Mouse (Mus musculus): ENCODE results near the gene Cdk14. TPM values are rescaled to one million over a fixed set of nuclear protein-coding genes. Genes with fewer than 3 reads are reported as not detected.

Cdk14 gene
- polyA plus RNA-seq, 1 experiment from 2014 or later, result 19.2 TPM

DNA sequence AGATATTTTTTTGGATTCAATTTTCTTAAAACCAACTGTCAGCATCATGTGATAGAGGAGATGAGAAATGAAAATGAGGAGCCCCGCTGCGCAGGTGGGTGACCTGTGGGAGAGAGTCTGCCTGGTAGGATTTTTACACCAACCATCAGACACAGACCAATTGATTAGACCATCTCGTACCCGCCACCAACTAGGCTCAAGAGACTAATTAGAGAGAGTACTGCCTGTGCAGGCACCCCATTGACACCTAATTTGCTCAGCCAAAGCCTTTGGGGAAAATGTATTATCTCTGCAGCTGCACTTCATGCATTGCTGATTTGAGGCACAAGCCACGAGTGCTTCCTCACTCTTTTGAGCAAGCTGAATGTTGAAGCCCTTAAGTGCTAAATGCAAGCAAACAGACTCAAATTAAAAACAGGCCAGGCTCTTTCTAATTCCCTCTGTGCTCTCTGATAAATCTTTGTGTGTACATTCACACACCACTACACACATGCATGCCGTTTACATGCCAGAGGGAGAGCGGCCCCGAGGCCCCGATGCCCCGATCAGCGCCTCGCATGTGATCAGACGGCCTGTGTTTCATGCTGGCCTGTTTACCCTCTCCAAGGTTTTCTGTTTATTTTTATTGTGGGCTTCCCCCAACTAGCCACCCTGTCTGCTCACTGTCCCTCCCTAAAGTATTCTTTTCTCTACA lies 607.9 kb downstream of the Cdk14 start:
- Histone ChIP-seq H3K9ac (no peak overlapping the region), H3K4me3 (no peak overlapping the region), H3K4me1 (no peaks in the 10 kb centered on the region), H3K27me3 (no peaks in the 10 kb centered on the region), H3K9me3 (no peaks in the 10 kb centered on the region), H3K36me3 (no peaks in the 10 kb centered on the region), H3K4me2 (no peak overlapping the region), H3K27ac (no peak overlapping the region)
- 48% methylated on average over 13 of the region's 13 CpGs for WGBS
- no peak for ATAC-seq (ENCODE audit: insufficient number of reproducible peaks, low FRiP score, low TSS enrichment, low read depth)

DNA sequence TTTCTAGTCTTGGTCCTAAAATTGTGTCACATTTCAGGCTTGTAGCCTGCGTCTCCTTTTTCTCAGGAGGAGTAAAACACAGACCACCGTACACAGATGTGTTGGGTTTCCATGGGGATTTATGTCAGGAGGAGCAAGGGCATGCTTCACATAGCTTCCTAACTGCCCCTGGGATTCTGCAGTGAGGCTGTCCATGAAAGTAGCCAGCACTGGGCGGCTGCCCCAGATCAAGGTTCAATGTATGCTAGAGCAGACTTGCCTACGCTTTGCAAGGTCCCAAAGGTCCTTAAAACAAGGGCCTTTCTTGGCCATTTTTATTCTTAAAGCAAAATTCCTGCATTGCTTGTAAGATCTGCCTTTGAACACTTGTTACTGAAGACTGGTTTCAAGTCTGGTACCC lies 614.9 kb downstream of the Cdk14 start:
- WGBS, result 46% methylated on average over 4 of the region's 4 CpGs

DNA sequence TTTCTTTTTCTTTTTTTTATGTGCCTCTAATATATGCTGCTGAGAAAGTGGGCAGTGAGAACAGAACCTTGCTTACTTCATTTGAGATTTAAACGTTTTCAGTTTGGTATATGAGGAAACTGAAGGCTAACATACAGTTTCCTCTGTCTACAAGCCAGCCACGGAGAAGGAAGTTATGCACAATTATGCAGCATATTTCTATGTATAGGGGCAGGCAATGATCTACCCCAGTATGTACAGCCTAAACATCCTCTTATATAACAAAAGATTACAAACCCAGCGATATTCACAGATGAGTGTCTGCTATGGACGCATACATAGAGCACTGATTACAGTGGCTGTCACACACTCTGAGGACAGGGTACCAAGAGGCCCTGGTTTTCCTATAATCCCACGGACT lies 616.4 kb downstream of the Cdk14 start:
- ATAC-seq (ENCODE audit: insufficient number of reproducible peaks, low FRiP score, low TSS enrichment, low read depth), result no peak
- H3K9me3 ChIP-seq, result no peaks in the 10 kb centered on the region
- no peak overlapping the region for H3K27ac ChIP-seq
- H3K27me3 ChIP-seq, result no peaks in the 10 kb centered on the region
- no peaks in the 10 kb centered on the region for H3K36me3 ChIP-seq
- 57% methylated on average over 5 of the region's 5 CpGs for WGBS
- H3K4me3 ChIP-seq, result no peak overlapping the region
- no peak overlapping the region for H3K9ac ChIP-seq
- no peaks in the 10 kb centered on the region for H3K4me1 ChIP-seq
- H3K4me2 ChIP-seq, result no peak overlapping the region

More for the DNA sequence above, 614.9 kb downstream of the Cdk14 start:
- no peak for ATAC-seq (ENCODE audit: insufficient number of reproducible peaks, low FRiP score, low TSS enrichment, low read depth)
- H3K4me3 ChIP-seq, result no peak overlapping the region
- no peak overlapping the region for H3K27ac ChIP-seq
- H3K4me2 ChIP-seq, result no peak overlapping the region
- H3K4me1 ChIP-seq, result no peaks in the 10 kb centered on the region
- H3K27me3 ChIP-seq, result no peaks in the 10 kb centered on the region
- H3K9ac ChIP-seq, result no peak overlapping the region
- no peaks in the 10 kb centered on the region for H3K36me3 ChIP-seq
- no peaks in the 10 kb centered on the region for H3K9me3 ChIP-seq

DNA sequence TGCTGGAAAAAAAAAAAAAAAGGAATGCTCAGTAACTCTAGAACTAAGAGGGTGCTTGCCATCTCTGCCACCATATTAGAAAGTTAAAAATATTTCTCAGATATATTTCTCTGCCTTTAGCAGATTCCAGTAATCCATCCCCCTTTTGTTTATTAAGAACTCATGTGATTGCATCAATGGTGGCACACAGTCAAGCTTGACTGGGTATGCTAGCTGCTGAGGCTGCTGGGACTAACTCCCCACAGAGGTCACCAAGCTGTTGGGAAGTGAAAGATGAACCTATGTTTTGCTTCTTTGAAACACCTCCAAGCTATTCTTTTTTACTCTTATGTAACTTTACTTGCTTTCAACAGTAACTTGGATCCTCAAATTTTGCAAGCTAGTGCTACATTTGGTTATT lies 618.1 kb downstream of the Cdk14 start:
- no peaks in the 10 kb centered on the region for H3K4me1 ChIP-seq
- H3K4me2 ChIP-seq, result no peak overlapping the region
- no peaks in the 10 kb centered on the region for H3K36me3 ChIP-seq
- H3K9ac ChIP-seq, result no peak overlapping the region
- H3K4me3 ChIP-seq, result no peak overlapping the region
- H3K9me3 ChIP-seq, result no peaks in the 10 kb centered on the region
- no peaks in the 10 kb centered on the region for H3K27me3 ChIP-seq
- ATAC-seq (ENCODE audit: insufficient number of reproducible peaks, low FRiP score, low TSS enrichment, low read depth), result no peak
- no peak overlapping the region for H3K27ac ChIP-seq

DNA sequence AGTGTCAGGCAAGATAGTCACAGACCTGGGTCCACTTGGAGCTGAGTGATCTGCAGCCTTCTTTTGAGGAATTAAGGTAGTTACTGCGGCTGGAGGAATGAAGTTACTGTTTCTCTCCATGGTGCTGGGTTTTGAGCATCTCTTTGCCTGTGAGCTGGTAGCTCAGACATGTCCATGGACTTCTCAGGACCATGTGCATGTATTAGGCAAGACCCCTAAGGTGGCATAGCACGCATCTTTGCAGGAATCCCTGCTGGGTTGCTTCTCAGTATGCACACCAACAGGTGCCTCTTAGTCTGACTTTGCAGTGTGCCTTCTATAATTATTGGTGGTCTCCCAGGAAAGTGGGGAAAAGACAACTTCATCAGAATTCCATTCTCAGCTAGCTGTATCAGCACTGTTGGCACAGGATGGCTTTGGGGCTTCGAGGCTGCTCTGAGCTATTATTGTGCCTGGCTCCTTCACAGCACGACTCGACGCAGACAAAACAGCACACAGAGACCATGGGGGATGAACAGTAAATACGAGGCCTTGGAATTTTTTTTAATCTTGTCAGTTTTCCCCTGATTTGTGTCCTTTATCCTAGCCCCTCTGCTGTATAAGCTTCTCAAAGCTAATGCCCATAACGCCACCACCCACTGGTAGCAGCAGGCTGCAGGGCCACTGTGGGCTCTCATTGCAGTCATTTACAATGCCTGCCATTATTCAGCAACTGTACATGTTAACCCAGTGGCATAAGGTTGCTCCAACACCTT lies 618.8 kb downstream of the Cdk14 start:
- Histone ChIP-seq H3K36me3 (no peaks in the 10 kb centered on the region), H3K4me2 (no peak overlapping the region), H3K4me1 (no peaks in the 10 kb centered on the region), H3K9ac (no peak overlapping the region), H3K27ac (no peak overlapping the region), H3K9me3 (no peaks in the 10 kb centered on the region), H3K27me3 (no peaks in the 10 kb centered on the region), H3K4me3 (no peak overlapping the region)
- WGBS, result 73% methylated on average over 8 of the region's 8 CpGs
- no peak for ATAC-seq (ENCODE audit: insufficient number of reproducible peaks, low FRiP score, low TSS enrichment, low read depth)

DNA sequence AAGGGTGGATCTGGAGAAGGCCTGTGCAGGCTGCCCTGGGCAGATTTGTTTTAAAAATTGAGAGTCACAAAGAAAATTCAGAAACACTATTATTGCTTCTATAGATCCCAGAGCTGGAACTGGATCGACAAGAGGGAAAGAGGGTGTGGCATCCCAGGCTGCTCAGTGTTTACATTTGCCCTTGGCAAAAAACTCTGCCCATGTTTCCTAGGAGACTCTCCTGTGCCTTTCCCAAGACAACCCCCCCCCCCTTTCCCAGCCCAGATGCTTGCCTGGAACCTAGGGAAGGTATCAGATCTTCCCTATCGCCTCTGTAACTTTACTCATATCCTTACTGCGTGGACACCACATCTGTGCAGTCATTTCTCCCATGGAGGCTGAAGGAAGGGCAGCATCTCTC lies 628.9 kb downstream of the Cdk14 start:
- Histone ChIP-seq H3K4me2 (no peak overlapping the region), H3K9me3 (no peaks in the 10 kb centered on the region), H3K4me3 (no peak overlapping the region), H3K27me3 (no peaks in the 10 kb centered on the region), H3K27ac (no peak overlapping the region), H3K36me3 (no peaks in the 10 kb centered on the region), H3K9ac (no peak overlapping the region), H3K4me1 (0 out of 2 replicates have a peak, but pooled peaks cover 3% of the 10 kb centered on the region)
- WGBS, result 59% methylated on average over 3 of the region's 3 CpGs
- no peak for ATAC-seq (ENCODE audit: insufficient number of reproducible peaks, low FRiP score, low TSS enrichment, low read depth)

DNA sequence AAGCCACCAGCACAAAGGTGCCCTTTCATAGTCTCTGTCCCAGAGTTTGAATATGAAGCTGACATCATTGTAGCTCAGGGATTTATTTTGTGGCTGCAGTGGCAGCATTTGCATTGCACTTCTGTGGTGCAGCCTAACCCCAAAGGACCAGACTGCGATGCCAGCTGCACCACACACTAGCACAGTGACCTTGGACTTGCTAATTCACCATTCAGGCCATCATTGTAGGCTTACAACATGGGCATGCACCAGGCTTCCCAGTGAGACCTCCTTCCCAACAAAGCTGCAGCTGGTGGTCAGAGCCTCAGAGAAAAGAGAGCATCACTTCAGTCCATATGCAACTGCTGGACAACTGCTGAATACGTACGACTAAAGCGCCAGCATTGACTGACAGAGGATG lies 629.8 kb downstream of the Cdk14 start:
- no peak for ATAC-seq (ENCODE audit: insufficient number of reproducible peaks, low FRiP score, low TSS enrichment, low read depth)
- Histone ChIP-seq H3K4me1 (0 out of 2 replicates have a peak, but pooled peaks cover 3% of the 10 kb centered on the region), H3K9ac (no peak overlapping the region), H3K27me3 (no peaks in the 10 kb centered on the region), H3K4me2 (no peak overlapping the region), H3K36me3 (no peaks in the 10 kb centered on the region), H3K27ac (no peak overlapping the region), H3K9me3 (no peaks in the 10 kb centered on the region), H3K4me3 (no peak overlapping the region)
- WGBS, result 89% methylated on average over 4 of the region's 4 CpGs

DNA sequence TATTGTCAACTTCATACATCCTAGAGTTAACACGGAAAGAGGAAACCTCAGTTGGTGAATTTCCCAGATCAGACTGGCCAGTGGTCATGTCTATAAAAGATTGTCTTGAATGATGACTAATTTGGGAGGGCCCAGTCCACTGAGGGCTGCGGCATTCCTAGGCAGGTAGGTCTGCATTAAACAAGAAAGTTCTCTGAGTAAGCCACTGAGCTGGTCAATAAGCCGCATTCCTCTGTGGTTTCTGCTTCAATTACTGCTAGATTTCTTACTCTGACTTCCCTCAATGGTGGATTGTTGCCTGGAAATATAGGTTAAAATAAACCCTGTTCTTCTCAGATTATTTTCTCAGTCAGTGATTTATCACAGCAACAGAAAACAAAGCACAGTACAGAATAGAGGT lies 631.6 kb downstream of the Cdk14 start:
- Histone ChIP-seq H3K9me3 (no peaks in the 10 kb centered on the region), H3K4me3 (no peak overlapping the region), H3K4me2 (no peak overlapping the region), H3K9ac (no peak overlapping the region), H3K27ac (no peak overlapping the region), H3K36me3 (no peaks in the 10 kb centered on the region), H3K4me1 (0 out of 2 replicates have a peak, but pooled peaks cover 3% of the 10 kb centered on the region), H3K27me3 (no peaks in the 10 kb centered on the region)
- WGBS, result 64% methylated on average over 3 of the region's 3 CpGs
- no peak for ATAC-seq (ENCODE audit: insufficient number of reproducible peaks, low FRiP score, low TSS enrichment, low read depth)

DNA sequence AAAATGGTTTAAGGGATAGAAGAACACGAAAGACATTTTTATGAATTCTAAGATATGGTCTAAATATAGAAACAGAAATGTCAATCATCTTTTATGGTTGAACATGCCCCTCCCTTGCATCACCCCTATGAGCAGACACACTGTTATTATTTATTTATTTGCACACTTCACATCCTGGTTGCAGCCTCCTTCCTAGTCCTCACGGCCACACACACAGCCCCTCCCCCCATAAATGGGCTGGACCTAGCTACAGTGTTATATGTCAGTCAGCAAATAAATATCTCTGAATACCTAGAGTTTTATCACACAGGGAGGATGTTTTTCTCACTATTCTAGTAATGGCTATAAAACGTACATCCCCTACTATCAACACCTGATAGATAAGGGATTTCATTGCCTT lies 633.3 kb downstream of the Cdk14 start:
- no peak overlapping the region for H3K9ac ChIP-seq
- H3K27ac ChIP-seq, result no peak overlapping the region
- no peaks in the 10 kb centered on the region for H3K9me3 ChIP-seq
- no peak overlapping the region for H3K4me3 ChIP-seq
- H3K4me2 ChIP-seq, result no peak overlapping the region
- no peaks in the 10 kb centered on the region for H3K27me3 ChIP-seq
- no peak for ATAC-seq (ENCODE audit: insufficient number of reproducible peaks, low FRiP score, low TSS enrichment, low read depth)
- 70% methylated on average over 3 of the region's 3 CpGs for WGBS
- no peaks in the 10 kb centered on the region for H3K36me3 ChIP-seq
- H3K4me1 ChIP-seq, result 0 out of 2 replicates have a peak, but pooled peaks cover 3% of the 10 kb centered on the region

DNA sequence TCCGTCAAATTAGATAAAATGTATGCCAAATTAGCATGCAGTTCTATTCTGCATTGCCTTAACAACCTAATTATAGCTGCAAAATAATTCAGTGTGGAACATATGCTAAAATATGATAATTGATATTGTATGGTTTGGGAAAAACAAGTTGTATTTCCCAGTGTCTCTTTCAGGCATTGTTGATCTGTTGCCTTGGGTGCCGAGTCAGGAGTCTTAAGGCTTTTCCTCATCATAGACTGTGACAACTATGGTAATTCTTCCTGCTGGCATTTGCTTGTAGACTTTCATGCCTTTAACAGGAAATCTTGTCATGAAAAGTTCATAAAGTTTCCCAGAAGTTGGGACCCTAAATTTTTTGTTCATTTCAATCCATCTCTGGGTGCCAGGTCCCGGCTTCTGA lies 641.8 kb downstream of the Cdk14 start:
- Histone ChIP-seq H3K36me3 (no peaks in the 10 kb centered on the region), H3K4me1 (no peaks in the 10 kb centered on the region), H3K27ac (no peak overlapping the region), H3K9me3 (no peaks in the 10 kb centered on the region), H3K9ac (no peak overlapping the region), H3K4me2 (no peak overlapping the region), H3K27me3 (no peaks in the 10 kb centered on the region), H3K4me3 (no peak overlapping the region)
- 89% methylated on average over 3 of the region's 3 CpGs for WGBS
- ATAC-seq (ENCODE audit: insufficient number of reproducible peaks, low FRiP score, low TSS enrichment, low read depth), result no peak

DNA sequence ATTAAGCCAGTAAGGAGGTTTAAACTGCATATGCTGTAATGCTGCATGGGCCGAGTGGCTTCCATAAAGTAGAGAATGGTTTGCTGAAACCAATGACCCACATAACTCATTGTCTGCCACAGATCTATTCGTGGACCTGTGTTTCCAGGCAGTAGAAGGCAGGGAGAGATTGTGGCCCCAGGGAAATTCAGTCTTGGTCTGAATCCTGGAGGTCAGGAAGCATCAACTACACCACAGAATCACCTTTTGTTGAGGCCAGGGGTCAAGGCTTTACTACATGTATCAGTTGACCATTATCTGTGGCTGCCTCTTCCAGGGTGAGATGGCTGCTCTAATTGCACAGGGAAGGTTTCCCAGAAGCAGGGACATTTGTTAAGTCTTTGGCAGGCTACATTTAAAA lies 643.6 kb downstream of the Cdk14 start:
- Histone ChIP-seq H3K36me3 (no peaks in the 10 kb centered on the region), H3K27me3 (no peaks in the 10 kb centered on the region), H3K9me3 (no peaks in the 10 kb centered on the region), H3K27ac (no peak overlapping the region), H3K4me2 (no peak overlapping the region), H3K9ac (no peak overlapping the region), H3K4me1 (no peaks in the 10 kb centered on the region), H3K4me3 (no peak overlapping the region)
- ATAC-seq (ENCODE audit: insufficient number of reproducible peaks, low FRiP score, low TSS enrichment, low read depth), result no peak
- 23% methylated on average over 2 of the region's 2 CpGs for WGBS

DNA sequence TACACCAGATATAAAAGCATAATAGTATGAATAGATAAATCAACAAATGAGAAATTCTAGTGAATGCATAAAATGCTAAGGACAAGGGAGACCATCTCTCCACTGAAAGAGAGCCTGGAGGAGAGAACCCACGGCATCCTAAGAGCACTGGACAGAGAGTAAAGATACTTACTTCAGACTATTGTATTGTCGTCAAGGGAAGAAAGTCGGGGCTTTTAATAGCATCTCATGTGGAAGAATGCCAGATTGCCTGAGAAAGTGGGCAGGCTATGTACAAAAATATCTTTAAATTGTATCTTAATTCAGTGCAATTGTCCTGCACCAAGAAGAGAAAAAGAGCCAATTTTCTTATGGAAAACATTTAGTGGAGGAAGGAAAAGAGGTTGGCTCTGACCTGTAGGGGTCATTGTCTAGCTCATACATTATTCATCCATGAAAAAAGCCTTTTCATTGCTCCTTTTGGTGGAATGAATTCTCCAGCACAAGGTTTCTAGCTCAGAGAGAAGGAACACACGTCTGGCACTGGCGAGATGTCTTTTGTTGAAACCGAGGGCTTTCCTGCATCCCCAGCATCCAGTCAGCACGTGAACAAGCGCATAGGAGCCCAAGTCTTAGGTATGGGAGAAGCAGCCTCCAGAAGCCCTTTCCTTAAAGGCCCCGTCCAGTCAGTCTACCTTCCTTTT lies 646.9 kb downstream of the Cdk14 start:
- 55% methylated on average over 9 of the region's 9 CpGs for WGBS
- no peak overlapping the region for H3K4me2 ChIP-seq

More for the DNA sequence above, 646.9 kb downstream of the Cdk14 start:
- ATAC-seq (ENCODE audit: insufficient number of reproducible peaks, low FRiP score, low TSS enrichment, low read depth), result no peak
- Histone ChIP-seq H3K36me3 (no peaks in the 10 kb centered on the region), H3K4me1 (no peaks in the 10 kb centered on the region), H3K4me3 (no peak overlapping the region), H3K27me3 (no peaks in the 10 kb centered on the region), H3K9ac (no peak overlapping the region), H3K27ac (no peak overlapping the region), H3K9me3 (no peaks in the 10 kb centered on the region)

Data from limb, embryonic 15.5 days (tissue).